Mouse (Mus musculus): ENCODE measurements around the gene Gm9918.
"Not testable (repeated sequence)": the region's sequence is repeated elsewhere in the genome, so short reads cannot be mapped to it uniquely, and the experiment has no call there.

Gene Gm9918

GRCm38 (mm10) chr15:102270274-102270960 is at the start of gene Gm9918:
Gene Gm9918, plus strand, starts transcription at chr15:102270563.
- DNase-seq (ENCODE audit: low read depth): no peak

- no peak for DNase-seq (ENCODE audit: low read depth)
Measured at GRCm38 (mm10) chr15:102222386-102222785, 48.0 kb upstream of the Gm9918 start.

GRCm38 (mm10) chr15:102224186-102224991 is 46.0 kb upstream of the Gm9918 start:
- DNase-seq (ENCODE audit: low read depth): no peak

GRCm38 (mm10) chr15:102224992-102225617 is 45.3 kb upstream of the Gm9918 start:
- DNase-seq (ENCODE audit: low read depth): no peak

- DNase-seq (ENCODE audit: low read depth): not testable (repeated sequence)
Measured at GRCm38 (mm10) chr15:102225619-102226018, 44.7 kb upstream of the Gm9918 start.

GRCm38 (mm10) chr15:102230408-102231321 is 39.7 kb upstream of the Gm9918 start:
- DNase-seq (ENCODE audit: low read depth): no peak

GRCm38 (mm10) chr15:102231748-102232147 is 38.6 kb upstream of the Gm9918 start, which contains the start of gene Itgb7:
Gene Itgb7, minus strand, starts transcription at chr15:102231944.
- no peak for DNase-seq (ENCODE audit: low read depth)

GRCm38 (mm10) chr15:102232764-102233163 is 37.6 kb upstream of the Gm9918 start:
- DNase-seq (ENCODE audit: low read depth): no peak

GRCm38 (mm10) chr15:102233896-102234295 is 36.5 kb upstream of the Gm9918 start:
- DNase-seq (ENCODE audit: low read depth): no peak

- no peak for DNase-seq (ENCODE audit: low read depth)
Measured at GRCm38 (mm10) chr15:102235371-102236027, 34.9 kb upstream of the Gm9918 start.

- DNase-seq (ENCODE audit: low read depth): no peak
Measured at GRCm38 (mm10) chr15:102238543-102239259, 31.7 kb upstream of the Gm9918 start.

- peak; percentile 68 for DNase-seq (ENCODE audit: low read depth)
Measured at GRCm38 (mm10) chr15:102239260-102239590, 31.1 kb upstream of the Gm9918 start.

- no peak for DNase-seq (ENCODE audit: low read depth)
Measured at GRCm38 (mm10) chr15:102239851-102240250, 30.5 kb upstream of the Gm9918 start.

GRCm38 (mm10) chr15:102240607-102241006 is 29.8 kb upstream of the Gm9918 start:
- no peak for DNase-seq (ENCODE audit: low read depth)

- DNase-seq (ENCODE audit: low read depth): no peak
Measured at GRCm38 (mm10) chr15:102242404-102243228, 27.7 kb upstream of the Gm9918 start.

GRCm38 (mm10) chr15:102243229-102244190 is 26.9 kb upstream of the Gm9918 start:
- peak; percentile 72 for DNase-seq (ENCODE audit: low read depth)

GRCm38 (mm10) chr15:102244306-102245191 is 25.8 kb upstream of the Gm9918 start:
- DNase-seq (ENCODE audit: low read depth): no peak
